Mouse (Mus musculus) limb, embryonic 13.5 days (tissue): ENCODE measurements around the gene Slc22a23. TPM values are rescaled to one million over a fixed set of nuclear protein-coding genes. Genes with fewer than 3 reads are reported as not detected.
A peak's percentile ranks its signal among the peaks of the same experiment; 100 is the strongest.

Source experiments
- ATAC-seq: fragments of 200-750 bp; cut with Nextera tagmentation; 2 replicates; pipeline ENCODE4 v1.8.0; 2017; ENCODE audit warnings: low read depth, moderate number of reproducible peaks, moderate TSS enrichment; ENCODE audit not compliant: low FRiP score
- H3K27ac ChIP-seq: fragments of 300-500 bp; sonication (generic); 2 replicates; pipeline ENCODE4 v1.5.1; 2015; ENCODE audit warnings: inconsistent platforms, mild to moderate bottlenecking, moderate library complexity
- H3K27me3 ChIP-seq: fragments of 300-500 bp; sonication (generic); 2 replicates; pipeline ENCODE4 v1.6.1; 2015; ENCODE audit warnings: mild to moderate bottlenecking, inconsistent platforms
- H3K36me3 ChIP-seq: fragments of 300-500 bp; sonication (generic); 2 replicates; pipeline ENCODE4 v1.6.1; 2015; ENCODE audit warnings: inconsistent platforms, mild to moderate bottlenecking, moderate library complexity
- H3K4me1 ChIP-seq: fragments of 300-500 bp; sonication (generic); 2 replicates; pipeline ENCODE4 v1.6.1; 2015; ENCODE audit warnings: inconsistent platforms
- H3K4me2 ChIP-seq: fragments of 300-500 bp; sonication (generic); replicated peaks from 2 replicates; pipeline ENCODE4 v1.6.1; 2015; ENCODE audit warnings: inconsistent platforms, mild to moderate bottlenecking, moderate library complexity
- H3K4me3 ChIP-seq: fragments of 300-500 bp; sonication (generic); 2 replicates; pipeline ENCODE4 v1.5.1; 2015; ENCODE audit warnings: moderate library complexity, mild to moderate bottlenecking, inconsistent platforms
- H3K9ac ChIP-seq: fragments of 300-500 bp; sonication (generic); 2 replicates; pipeline ENCODE4 v1.6.1; 2015; ENCODE audit warnings: mild to moderate bottlenecking, inconsistent platforms
- H3K9me3 ChIP-seq: fragments of 300-500 bp; sonication (generic); 2 replicates; pipeline ENCODE4 v1.6.1; 2016; ENCODE audit warnings: inconsistent platforms
- WGBS: fragments of 180-500 bp; shearing (Covaris S2); methylation state at CpG from one replicate; pipeline ENCODE4 v1.1.7; 2015; 5-methylcytosine and 5-hydroxymethylcytosine counted together
- polyA plus RNA-seq: library from polyadenylated mRNA; unstranded; fragments of >200 nt; fragmentation: Nextera tagmentation; extraction: Ambion mirVana; gene quantifications from 2 replicates; pipeline ENCODE4 v1.2.1, GENCODE M21; 2015

The Slc22a23 gene
- polyA plus RNA-seq, 1 experiment from 2014 or later, result 4.5 TPM

DNA sequence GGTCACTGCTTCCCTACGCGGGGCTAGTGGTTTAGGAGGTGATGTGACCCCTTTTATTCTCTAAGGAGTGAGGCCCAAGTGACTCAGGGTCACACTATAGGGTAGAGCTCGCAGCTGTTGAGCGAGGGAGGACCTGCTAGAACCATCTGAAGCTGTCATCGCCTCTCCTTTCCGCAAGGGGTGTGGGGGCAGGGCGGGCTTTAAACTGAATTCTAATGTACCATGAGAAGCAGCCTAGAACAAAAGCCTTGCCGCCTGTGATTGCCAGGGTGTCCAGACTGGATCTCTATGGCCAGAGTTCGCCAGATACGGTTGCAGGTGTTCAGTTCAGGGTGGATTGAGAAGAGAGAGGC lies 213.3 kb downstream of the Slc22a23 start:
- H3K4me1 ChIP-seq, result peaks cover 48% of the 10 kb centered on the region
- peak overlapping the region; percentile 80 for H3K4me2 ChIP-seq
- peak overlapping the region; percentile 71; the same call in 1 of the 2 replicates for H3K9ac ChIP-seq
- no peaks in the 10 kb centered on the region for H3K9me3 ChIP-seq
- peak overlapping the region; percentile 69 for H3K4me3 ChIP-seq
- WGBS, result 2% methylated on average over 10 of the region's 10 CpGs
- 0 out of 2 replicates have a peak, but pooled peaks cover 1% of the 10 kb centered on the region for H3K36me3 ChIP-seq
- 0 out of 2 replicates have a peak, but pooled peaks have one; percentile 5 for ATAC-seq
- peaks cover 12% of the 10 kb centered on the region; the same call in 1 of the 2 replicates for H3K27me3 ChIP-seq
- H3K27ac ChIP-seq, result peak overlapping the region; percentile 81

GRCm38 (mm10) chr13:34131011-34131707 lies 213.8 kb downstream of the Slc22a23 start:
- Histone ChIP-seq H3K27ac (peak overlapping the region; percentile 81), H3K4me1 (peaks cover 49% of the 10 kb centered on the region), H3K4me3 (peak overlapping the region; percentile 69), H3K27me3 (peaks cover 12% of the 10 kb centered on the region; the same call in 1 of the 2 replicates), H3K4me2 (peak overlapping the region; percentile 80), H3K9ac (peak overlapping the region; percentile 71), H3K9me3 (no peaks in the 10 kb centered on the region), H3K36me3 (peaks cover 4% of the 10 kb centered on the region; the same call in 1 of the 2 replicates)
- WGBS, result under 1% methylated on average over 24 of the region's 24 CpGs
- ATAC-seq, result peak; percentile 49

DNA sequence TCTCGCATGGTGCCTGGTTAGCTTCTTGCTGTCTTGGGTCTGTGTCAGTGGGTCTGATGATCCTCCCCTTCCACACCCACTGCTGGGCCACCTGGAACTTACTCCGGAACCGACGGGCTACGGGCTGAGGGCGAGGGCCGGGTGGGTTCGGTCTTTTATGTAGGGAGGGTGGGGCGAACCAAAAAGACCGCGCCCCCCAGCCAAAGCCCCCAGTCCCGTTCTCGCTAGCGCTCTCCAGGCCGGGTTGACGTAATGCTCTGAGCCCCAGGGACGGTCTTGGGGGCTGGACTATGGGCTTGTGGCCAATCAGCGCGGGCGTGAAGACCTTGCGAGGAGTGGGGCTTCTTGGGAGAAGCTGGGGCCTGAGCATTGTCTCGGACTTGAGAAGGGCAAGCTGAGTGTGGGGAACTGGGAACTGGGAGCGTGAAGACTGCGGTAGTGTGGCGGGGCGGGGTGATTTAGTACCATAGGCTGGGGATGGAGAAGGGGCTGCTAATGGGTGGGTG lies 214.7 kb downstream of the Slc22a23 start, which contains the start of gene Tubb2b:
Tubb2b (minus strand) TSS at position 241 of the 506 bp plus-strand sequence.
- Histone ChIP-seq H3K4me1 (peaks cover 55% of the 10 kb centered on the region), H3K27me3 (peaks cover 12% of the 10 kb centered on the region; the same call in 1 of the 2 replicates), H3K36me3 (peaks cover 9% of the 10 kb centered on the region; the same call in 1 of the 2 replicates), H3K4me3 (peak within 1 kb of the TSS; percentile 69), H3K9me3 (no peaks in the 10 kb centered on the region), H3K9ac (peak within 1 kb of the TSS; percentile 71), H3K4me2 (peak within 1 kb of the TSS; percentile 80), H3K27ac (peak within 1 kb of the TSS; percentile 81)
- WGBS, result under 1% methylated on average over 26 of the region's 26 CpGs
- ATAC-seq, result peak; percentile 94

GRCm38 (mm10) chr13:34129485-34130225 lies 215.3 kb downstream of the Slc22a23 start:
- ATAC-seq, result peak; percentile 49
- H3K4me2 ChIP-seq, result peak overlapping the region; percentile 80
- peaks cover 58% of the 10 kb centered on the region for H3K4me1 ChIP-seq
- peak overlapping the region; percentile 64 for H3K27ac ChIP-seq
- no peaks in the 10 kb centered on the region for H3K9me3 ChIP-seq
- H3K9ac ChIP-seq, result peak overlapping the region; percentile 71
- H3K27me3 ChIP-seq, result peaks cover 12% of the 10 kb centered on the region; the same call in 1 of the 2 replicates
- peaks cover 9% of the 10 kb centered on the region; the same call in 1 of the 2 replicates for H3K36me3 ChIP-seq
- H3K4me3 ChIP-seq, result peak overlapping the region; percentile 69
- under 1% methylated on average over 31 of the region's 31 CpGs for WGBS

Other genes starting within 250 kb of the Slc22a23 start
- 40.1 and 42.0 TPM in 2 replicates for gene Tubb2b, start 214.7 kb downstream of the Slc22a23 start, polyA plus RNA-seq
- gene Psmg4, start 182.2 kb downstream of the Slc22a23 start, polyA plus RNA-seq, result 95.7 and 97.2 TPM in 2 replicates